Mouse (Mus musculus) erythroblast, embryonic 14.5 days (primary cell): ENCODE data around the gene Mapk3. TPM values are rescaled to one million over a fixed set of nuclear protein-coding genes. Genes with fewer than 3 reads are reported as not detected.

Source experiments
- H3K27me3 ChIP-seq: 2 replicates; pipeline ENCODE4 v1.6.1; 2012; ENCODE audit warnings: inconsistent platforms; ENCODE audit not compliant: control insufficient read depth
- H3K36me3 ChIP-seq: 2 replicates; pipeline ENCODE4 v1.6.1; 2012; ENCODE audit warnings: mild to moderate bottlenecking, inconsistent platforms; ENCODE audit not compliant: control insufficient read depth
- H3K4me1 ChIP-seq: 2 replicates; pipeline ENCODE4 v1.6.1; 2012; ENCODE audit warnings: inconsistent platforms; ENCODE audit not compliant: control insufficient read depth
- H3K4me3 ChIP-seq: replicated peaks from 2 replicates; pipeline ENCODE3; 2012; ENCODE audit warnings: moderate library complexity, mild to moderate bottlenecking, inconsistent platforms
- H3K9me3 ChIP-seq: 2 replicates; pipeline ENCODE4 v1.6.1; 2012; ENCODE audit warnings: low read length, inconsistent platforms, mixed read lengths; ENCODE audit not compliant: control insufficient read depth
- GATA1 ChIP-seq: IDR thresholded peaks from 2 replicates; pipeline ENCODE4 v1.6.1; 2012; ENCODE audit warnings: low read length, inconsistent platforms, mixed read lengths
- TAL1 ChIP-seq: IDR thresholded peaks from 3 replicates; pipeline ENCODE4 v1.6.1; 2012; ENCODE audit warnings: low read length, inconsistent platforms, mixed read lengths
- polyA plus RNA-seq: library from polyadenylated mRNA; stranded (reverse); fragments of >175 nt; gene quantifications from 2 replicates; pipeline ENCODE4 v1.2.3, GENCODE M21; 2012

The Mapk3 gene
- polyA plus RNA-seq, 1 experiment = 16.3 TPM

- peak within 1 kb of the TSS; percentile 90 for H3K4me3 ChIP-seq
- H3K27me3 ChIP-seq = no peaks in the 10 kb centered on the region
- H3K36me3 ChIP-seq = peaks cover 38% of the 10 kb centered on the region
- peaks cover 88% of the 10 kb centered on the region for H3K4me1 ChIP-seq
- no peaks in the 10 kb centered on the region for H3K9me3 ChIP-seq
- TF ChIP-seq TAL1 (no peak), GATA1 (no peak)
Observed at GRCm38 (mm10) chr7:126797411-126798126, 38.2 kb downstream of the Mapk3 start, which contains the start of gene Fam57b. Gene Fam57b, plus strand, starts transcription at chr7:126797668.

- Histone ChIP-seq H3K4me1 (peaks cover 86% of the 10 kb centered on the region), H3K36me3 (peaks cover 40% of the 10 kb centered on the region), H3K9me3 (no peaks in the 10 kb centered on the region), H3K27me3 (no peaks in the 10 kb centered on the region), H3K4me3 (peak overlapping the region; percentile 90)
- TF ChIP-seq TAL1 = no peak
- TF ChIP-seq GATA1 = no peak; the same call in 1 of the 2 replicates
Observed at GRCm38 (mm10) chr7:126798127-126799049, 39.0 kb downstream of the Mapk3 start.

GRCm38 (mm10) chr7:126799050-126799467 is 39.7 kb downstream of the Mapk3 start:
- Histone ChIP-seq H3K9me3 (no peaks in the 10 kb centered on the region), H3K4me1 (peaks cover 82% of the 10 kb centered on the region), H3K4me3 (peak overlapping the region; percentile 90), H3K27me3 (no peaks in the 10 kb centered on the region), H3K36me3 (peaks cover 44% of the 10 kb centered on the region)
- TF ChIP-seq GATA1 (peak; percentile 49; the same call in 1 of the 2 replicates), TAL1 (no peak)

- H3K4me1 ChIP-seq = peaks cover 76% of the 10 kb centered on the region
- peaks cover 43% of the 10 kb centered on the region for H3K36me3 ChIP-seq
- TF ChIP-seq TAL1 (no peak), GATA1 (no peak)
- H3K4me3 ChIP-seq = peak overlapping the region; percentile 90
- H3K27me3 ChIP-seq = no peaks in the 10 kb centered on the region
- H3K9me3 ChIP-seq = no peaks in the 10 kb centered on the region
Observed at GRCm38 (mm10) chr7:126799468-126800268, 40.3 kb downstream of the Mapk3 start.

GRCm38 (mm10) chr7:126800269-126801056 is 41.1 kb downstream of the Mapk3 start:
- TF ChIP-seq TAL1 = no peak
- TF ChIP-seq GATA1 = no peak
- H3K27me3 ChIP-seq = no peaks in the 10 kb centered on the region
- peaks cover 39% of the 10 kb centered on the region for H3K36me3 ChIP-seq
- H3K4me1 ChIP-seq = peaks cover 70% of the 10 kb centered on the region
- H3K9me3 ChIP-seq = no peaks in the 10 kb centered on the region
- peak overlapping the region; percentile 90 for H3K4me3 ChIP-seq

- peaks cover 64% of the 10 kb centered on the region for H3K4me1 ChIP-seq
- no peaks in the 10 kb centered on the region for H3K27me3 ChIP-seq
- H3K9me3 ChIP-seq = no peaks in the 10 kb centered on the region
- no peak overlapping the region for H3K4me3 ChIP-seq
- peaks cover 33% of the 10 kb centered on the region for H3K36me3 ChIP-seq
- TF ChIP-seq GATA1 = no peak
- no peak for TF ChIP-seq TAL1
Observed at GRCm38 (mm10) chr7:126801057-126801422, 41.6 kb downstream of the Mapk3 start.

GRCm38 (mm10) chr7:126802134-126802889 is 42.9 kb downstream of the Mapk3 start:
- H3K4me3 ChIP-seq = no peak overlapping the region
- TF ChIP-seq TAL1 (no peak), GATA1 (no peak)
- H3K4me1 ChIP-seq = peaks cover 55% of the 10 kb centered on the region
- H3K27me3 ChIP-seq = no peaks in the 10 kb centered on the region
- H3K36me3 ChIP-seq = peaks cover 21% of the 10 kb centered on the region
- no peaks in the 10 kb centered on the region for H3K9me3 ChIP-seq
